Mouse (Mus musculus): ENCODE measurements at regions not wholly inside any gene's neighbourhood (a gene's known extent, or its start where the extent isn't known, plus 50 kb on each side); places are given as distances from the start of the nearest gene placed in this dataset.

DNA sequence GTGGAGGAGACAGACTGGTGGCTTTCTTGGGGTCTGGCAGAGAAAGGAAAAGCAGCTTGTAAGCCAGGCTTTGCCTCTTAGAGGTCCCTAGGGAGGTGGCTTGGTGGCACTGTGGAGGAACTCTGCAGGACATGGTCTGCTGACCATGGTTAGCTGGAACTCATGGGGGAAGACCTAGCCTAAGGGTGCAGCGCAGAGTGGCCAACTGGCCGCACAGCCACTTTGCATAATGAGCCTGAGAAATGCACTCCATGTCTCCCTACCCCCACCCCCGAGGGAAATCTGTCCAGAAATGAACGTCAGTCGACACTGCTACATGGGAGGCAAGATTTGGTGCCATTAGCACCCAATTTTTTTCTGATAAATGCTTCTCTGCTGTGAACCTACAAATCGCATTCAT is 429.5 kb downstream of the Glrx3 start:
- H3K4me3 ChIP-seq (ENCODE audit: low read depth, low read length), result no peak overlapping the region
- no peak overlapping the region for H3K4me2 ChIP-seq (ENCODE audit: low read depth, low read length)
- WGBS, result 69% methylated on average over 6 of the region's 6 CpGs
- H3K36me3 ChIP-seq (replicated peaks; ENCODE audit: control insufficient read depth, insufficient read depth, low read depth, low read length), result no peaks in the 10 kb centered on the region
- H3K9ac ChIP-seq (replicated peaks; ENCODE audit: low read length), result no peak overlapping the region
- no peak overlapping the region for H3K27ac ChIP-seq (replicated peaks; ENCODE audit: low read depth, low read length)
- no peaks in the 10 kb centered on the region for H3K9me3 ChIP-seq (replicated peaks; ENCODE audit: control insufficient read depth, low read length)
- no peaks in the 10 kb centered on the region for H3K4me1 ChIP-seq (ENCODE audit: control insufficient read depth, insufficient read depth, low read length)
- DNase-seq (ENCODE audit: low spot score), result no peak
- no peaks in the 10 kb centered on the region for H3K27me3 ChIP-seq (ENCODE audit: control insufficient read depth, insufficient read depth, low read length)
- no peak for ATAC-seq (replicated peaks; ENCODE audit: insufficient number of reproducible peaks, low FRiP score, low TSS enrichment, low read depth)

DNA sequence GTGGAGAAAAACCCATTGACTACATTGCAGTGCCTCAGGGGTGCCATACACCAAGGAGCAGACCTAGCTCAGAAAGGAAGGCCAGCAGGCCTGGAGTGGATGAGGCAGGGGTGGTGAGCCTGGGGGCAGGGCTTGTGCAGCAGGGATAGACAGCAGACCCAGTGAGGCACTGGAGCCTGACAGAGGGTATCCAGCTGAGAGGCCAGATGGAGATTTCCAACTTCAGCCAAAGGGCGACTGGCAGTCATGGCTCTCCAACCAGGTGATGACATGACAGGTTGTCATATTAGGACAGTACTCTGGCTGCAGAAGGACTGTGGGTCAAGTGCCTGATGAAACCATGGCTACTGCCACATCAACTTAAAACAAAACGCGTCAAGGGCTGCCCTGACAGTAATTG is 431.1 kb downstream of the Glrx3 start:
- WGBS, result 77% methylated on average over 3 of the region's 3 CpGs
- Histone ChIP-seq H3K9ac (replicated peaks; ENCODE audit: low read length) (no peak overlapping the region), H3K27me3 (ENCODE audit: control insufficient read depth, insufficient read depth, low read length) (no peaks in the 10 kb centered on the region), H3K27ac (replicated peaks; ENCODE audit: low read depth, low read length) (no peak overlapping the region), H3K9me3 (replicated peaks; ENCODE audit: control insufficient read depth, low read length) (no peaks in the 10 kb centered on the region), H3K36me3 (replicated peaks; ENCODE audit: control insufficient read depth, insufficient read depth, low read depth, low read length) (no peaks in the 10 kb centered on the region), H3K4me3 (ENCODE audit: low read depth, low read length) (no peak overlapping the region), H3K4me2 (ENCODE audit: low read depth, low read length) (no peak overlapping the region), H3K4me1 (ENCODE audit: control insufficient read depth, insufficient read depth, low read length) (no peaks in the 10 kb centered on the region)
- ATAC-seq (replicated peaks; ENCODE audit: insufficient number of reproducible peaks, low FRiP score, low TSS enrichment, low read depth) (no peak; the same call in 1 of the 2 replicates), DNase-seq (ENCODE audit: low spot score) (no peak)

DNA sequence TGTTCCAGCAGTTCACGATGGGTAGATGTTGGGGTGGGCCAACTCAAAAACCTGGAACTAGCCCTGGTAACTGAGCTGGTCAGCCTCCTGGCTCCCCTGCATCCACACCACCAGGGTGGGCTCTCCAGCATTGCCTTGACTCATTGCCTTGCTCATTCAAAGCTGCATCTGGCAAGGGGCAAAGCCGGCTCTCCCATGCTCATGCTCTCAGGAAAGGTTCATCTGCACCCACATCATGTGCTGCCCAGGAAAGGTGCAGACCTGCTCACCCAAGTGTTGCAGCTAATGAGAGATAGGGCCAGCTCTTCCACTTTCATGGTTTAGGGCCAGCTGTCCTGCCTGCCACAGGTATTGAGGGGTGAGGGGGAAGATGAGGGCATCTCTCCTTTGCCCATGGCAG is 437.9 kb downstream of the Glrx3 start:
- H3K4me3 ChIP-seq (ENCODE audit: low read depth, low read length), result no peak overlapping the region
- no peak for ATAC-seq (replicated peaks; ENCODE audit: insufficient number of reproducible peaks, low FRiP score, low TSS enrichment, low read depth)
- no peaks in the 10 kb centered on the region for H3K9me3 ChIP-seq (replicated peaks; ENCODE audit: control insufficient read depth, low read length)
- DNase-seq (ENCODE audit: low spot score), result no peak
- H3K36me3 ChIP-seq (replicated peaks; ENCODE audit: control insufficient read depth, insufficient read depth, low read depth, low read length), result no peaks in the 10 kb centered on the region
- no peaks in the 10 kb centered on the region for H3K4me1 ChIP-seq (ENCODE audit: control insufficient read depth, insufficient read depth, low read length)
- no peak overlapping the region for H3K27ac ChIP-seq (replicated peaks; ENCODE audit: low read depth, low read length)
- H3K4me2 ChIP-seq (ENCODE audit: low read depth, low read length), result no peak overlapping the region
- H3K9ac ChIP-seq (replicated peaks; ENCODE audit: low read length), result no peak overlapping the region
- H3K27me3 ChIP-seq (ENCODE audit: control insufficient read depth, insufficient read depth, low read length), result no peaks in the 10 kb centered on the region
- 92% methylated on average over 2 of the region's 2 CpGs for WGBS

DNA sequence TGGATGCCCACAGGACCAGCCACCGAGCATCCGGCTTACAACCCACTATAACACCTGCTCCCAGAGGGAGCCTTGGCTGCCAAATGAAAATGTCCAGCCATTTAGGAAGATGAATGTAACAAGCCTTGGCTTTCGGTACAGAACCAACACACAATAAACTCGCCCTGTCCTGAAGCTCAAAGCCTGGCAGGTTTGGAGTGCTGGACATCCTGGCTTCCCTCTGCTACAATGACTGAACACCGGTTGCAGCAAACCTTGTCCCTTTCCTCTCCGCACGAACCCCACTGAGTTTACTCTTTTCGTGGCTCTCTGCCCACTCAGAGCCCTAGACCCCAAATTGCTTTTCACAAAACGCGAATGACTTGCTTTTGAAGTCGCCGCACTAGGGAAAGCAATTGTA is 441.9 kb downstream of the Glrx3 start:
- H3K27me3 ChIP-seq (ENCODE audit: control insufficient read depth, insufficient read depth, low read length), result no peaks in the 10 kb centered on the region
- no peaks in the 10 kb centered on the region for H3K36me3 ChIP-seq (replicated peaks; ENCODE audit: control insufficient read depth, insufficient read depth, low read depth, low read length)
- no peaks in the 10 kb centered on the region for H3K4me1 ChIP-seq (ENCODE audit: control insufficient read depth, insufficient read depth, low read length)
- no peak overlapping the region for H3K4me3 ChIP-seq (ENCODE audit: low read depth, low read length)
- no peaks in the 10 kb centered on the region for H3K9me3 ChIP-seq (replicated peaks; ENCODE audit: control insufficient read depth, low read length)
- H3K27ac ChIP-seq (replicated peaks; ENCODE audit: low read depth, low read length), result no peak overlapping the region
- WGBS, result 89% methylated on average over 12 of the region's 12 CpGs
- ATAC-seq (replicated peaks; ENCODE audit: insufficient number of reproducible peaks, low FRiP score, low TSS enrichment, low read depth) (no peak), DNase-seq (ENCODE audit: low spot score) (no peak)
- H3K4me2 ChIP-seq (ENCODE audit: low read depth, low read length), result no peak overlapping the region
- no peak overlapping the region for H3K9ac ChIP-seq (replicated peaks; ENCODE audit: low read length)

DNA sequence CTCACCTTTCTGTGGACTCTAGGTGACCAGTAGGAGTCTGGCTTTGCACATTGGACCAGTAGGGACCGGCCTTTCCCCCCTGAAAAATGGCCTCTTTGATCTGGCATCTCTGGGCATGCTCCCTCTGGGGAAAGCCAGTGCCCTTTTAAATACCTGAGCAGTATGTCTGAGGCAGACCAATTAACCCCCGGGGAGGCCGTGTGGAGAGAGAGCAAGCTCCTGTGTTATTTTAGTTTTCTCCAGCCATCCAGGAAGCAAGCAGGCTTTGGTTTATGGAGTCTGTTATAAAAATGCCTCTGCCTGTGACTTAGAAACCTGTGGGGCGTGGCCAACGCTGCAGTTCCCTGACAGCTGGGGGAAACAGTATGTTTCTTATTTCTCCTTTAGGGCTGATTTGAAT is 445.5 kb downstream of the Glrx3 start:
- H3K4me1 ChIP-seq (ENCODE audit: control insufficient read depth, insufficient read depth, low read length), result no peaks in the 10 kb centered on the region
- 35% methylated on average over 5 of the region's 5 CpGs for WGBS
- H3K27me3 ChIP-seq (ENCODE audit: control insufficient read depth, insufficient read depth, low read length), result no peaks in the 10 kb centered on the region
- H3K4me2 ChIP-seq (ENCODE audit: low read depth, low read length), result no peak overlapping the region
- H3K9ac ChIP-seq (replicated peaks; ENCODE audit: low read length), result no peak overlapping the region
- H3K36me3 ChIP-seq (replicated peaks; ENCODE audit: control insufficient read depth, insufficient read depth, low read depth, low read length), result no peaks in the 10 kb centered on the region
- no peak overlapping the region for H3K27ac ChIP-seq (replicated peaks; ENCODE audit: low read depth, low read length)
- H3K9me3 ChIP-seq (replicated peaks; ENCODE audit: control insufficient read depth, low read length), result no peaks in the 10 kb centered on the region
- no peak overlapping the region for H3K4me3 ChIP-seq (ENCODE audit: low read depth, low read length)
- DNase-seq (ENCODE audit: low spot score), result peak; percentile 36
- ATAC-seq (replicated peaks; ENCODE audit: insufficient number of reproducible peaks, low FRiP score, low TSS enrichment, low read depth), result no peak

DNA sequence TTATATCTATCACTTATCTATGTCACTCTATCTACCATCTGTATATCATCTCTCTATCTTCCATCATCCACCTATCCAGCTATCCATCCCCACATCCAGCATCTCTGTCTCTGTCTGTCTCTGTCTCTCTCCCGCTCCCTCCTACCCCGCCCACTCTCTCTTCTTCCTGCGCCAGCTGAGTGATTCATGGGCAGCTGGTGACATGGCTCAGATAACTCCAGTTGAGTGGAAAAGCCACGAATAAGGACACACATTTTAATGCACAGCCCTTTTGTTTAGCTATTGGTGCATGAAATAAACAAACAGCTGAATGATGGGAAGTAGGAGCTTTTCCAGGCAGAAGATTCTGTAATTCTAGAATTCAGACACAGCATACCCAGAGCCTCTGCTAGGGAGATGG is 446.3 kb downstream of the Glrx3 start:
- no peak overlapping the region for H3K9ac ChIP-seq (replicated peaks; ENCODE audit: low read length)
- DNase-seq (ENCODE audit: low spot score), result no peak
- no peak overlapping the region for H3K27ac ChIP-seq (replicated peaks; ENCODE audit: low read depth, low read length)
- no peak overlapping the region for H3K4me3 ChIP-seq (ENCODE audit: low read depth, low read length)
- no peak overlapping the region for H3K4me2 ChIP-seq (ENCODE audit: low read depth, low read length)
- ATAC-seq (replicated peaks; ENCODE audit: insufficient number of reproducible peaks, low FRiP score, low TSS enrichment, low read depth), result no peak
- H3K4me1 ChIP-seq (ENCODE audit: control insufficient read depth, insufficient read depth, low read length), result no peaks in the 10 kb centered on the region
- no peaks in the 10 kb centered on the region for H3K36me3 ChIP-seq (replicated peaks; ENCODE audit: control insufficient read depth, insufficient read depth, low read depth, low read length)
- no peaks in the 10 kb centered on the region for H3K27me3 ChIP-seq (ENCODE audit: control insufficient read depth, insufficient read depth, low read length)
- WGBS, result 83% methylated on average over 4 of the region's 4 CpGs
- H3K9me3 ChIP-seq (replicated peaks; ENCODE audit: control insufficient read depth, low read length), result no peaks in the 10 kb centered on the region

DNA sequence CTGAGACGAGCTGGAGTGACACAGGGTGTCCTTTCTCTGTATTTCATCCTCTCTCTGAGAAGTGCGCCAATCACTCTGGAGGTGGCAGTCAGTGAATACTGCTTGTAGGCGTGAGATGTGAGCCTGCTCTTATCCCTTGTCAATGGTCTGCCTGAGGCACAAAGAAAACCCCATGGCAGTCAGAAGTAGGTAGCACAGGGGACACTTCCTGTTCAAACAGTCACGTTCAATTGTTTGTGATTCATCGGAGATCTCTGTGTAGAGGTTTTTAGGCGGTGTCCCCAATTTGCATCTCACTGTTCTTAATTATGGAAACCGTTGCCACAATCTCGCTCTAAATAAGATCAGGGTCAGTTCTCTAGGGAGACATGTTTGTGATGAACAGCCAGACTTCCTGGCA is 447.7 kb downstream of the Glrx3 start:
- DNase-seq (ENCODE audit: low spot score) (no peak), ATAC-seq (replicated peaks; ENCODE audit: insufficient number of reproducible peaks, low FRiP score, low TSS enrichment, low read depth) (no peak)
- WGBS, result 50% methylated on average over 8 of the region's 8 CpGs
- Histone ChIP-seq H3K9ac (replicated peaks; ENCODE audit: low read length) (no peak overlapping the region), H3K4me2 (ENCODE audit: low read depth, low read length) (no peak overlapping the region), H3K9me3 (replicated peaks; ENCODE audit: control insufficient read depth, low read length) (no peaks in the 10 kb centered on the region), H3K36me3 (replicated peaks; ENCODE audit: control insufficient read depth, insufficient read depth, low read depth, low read length) (no peaks in the 10 kb centered on the region), H3K4me3 (ENCODE audit: low read depth, low read length) (no peak overlapping the region), H3K4me1 (ENCODE audit: control insufficient read depth, insufficient read depth, low read length) (no peaks in the 10 kb centered on the region), H3K27me3 (ENCODE audit: control insufficient read depth, insufficient read depth, low read length) (no peaks in the 10 kb centered on the region), H3K27ac (replicated peaks; ENCODE audit: low read depth, low read length) (no peak overlapping the region)

DNA sequence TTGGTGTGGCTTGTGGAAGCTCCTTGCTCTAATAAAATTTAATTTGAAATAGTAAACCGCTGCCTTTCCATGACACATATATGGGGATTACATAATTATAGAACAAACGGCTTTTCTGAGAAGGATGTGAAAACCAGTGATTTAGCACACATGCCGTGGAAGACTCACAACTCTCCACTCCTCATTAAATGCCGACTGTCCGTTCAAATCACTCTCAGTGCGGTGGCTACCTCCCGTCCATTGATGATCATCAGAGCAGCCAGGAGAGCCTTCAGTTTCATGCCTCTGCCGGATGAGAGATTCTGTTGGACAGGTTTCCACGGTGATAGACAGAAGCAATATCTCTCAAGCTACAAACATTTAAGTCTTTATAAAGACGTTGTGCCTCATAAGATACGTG is 451.3 kb downstream of the Glrx3 start:
- no peak for DNase-seq (ENCODE audit: low spot score)
- Histone ChIP-seq H3K4me3 (ENCODE audit: low read depth, low read length) (no peak overlapping the region), H3K9ac (replicated peaks; ENCODE audit: low read length) (no peak overlapping the region), H3K9me3 (replicated peaks; ENCODE audit: control insufficient read depth, low read length) (no peaks in the 10 kb centered on the region), H3K27ac (replicated peaks; ENCODE audit: low read depth, low read length) (no peak overlapping the region), H3K4me1 (ENCODE audit: control insufficient read depth, insufficient read depth, low read length) (no peaks in the 10 kb centered on the region), H3K4me2 (ENCODE audit: low read depth, low read length) (no peak overlapping the region), H3K36me3 (replicated peaks; ENCODE audit: control insufficient read depth, insufficient read depth, low read depth, low read length) (no peaks in the 10 kb centered on the region), H3K27me3 (ENCODE audit: control insufficient read depth, insufficient read depth, low read length) (no peaks in the 10 kb centered on the region)
- WGBS, result 89% methylated on average over 11 of the region's 11 CpGs
- no peak for ATAC-seq (replicated peaks; ENCODE audit: insufficient number of reproducible peaks, low FRiP score, low TSS enrichment, low read depth)

Data from embryonic facial prominence, embryonic 11.5 days (tissue).